Mouse (Mus musculus) T-helper 1 cell (primary cell): Measurements from ENCODE around the gene Kif3a.

ENCODE experiments used
- in situ Hi-C: fragments of 300-600 bp; cut with MboI, MseI; formaldehyde crosslinking; loops from one replicate; pipeline ENCODE4 v1.15.1; 2025; ENCODE audit warnings: high pct_unique_total_duplicates

Kif3a gene

GRCm38 (mm10) chr11:53567224-53568014 is at the start of gene Kif3a:
Kif3a (plus strand) TSS chr11:53567379.
- in situ Hi-C loops = no loop called here

- in situ Hi-C loops = no loop called here
Measured at GRCm38 (mm10) chr11:53518759-53519158, 48.4 kb upstream of the Kif3a start.

GRCm38 (mm10) chr11:53519207-53520121 is 47.7 kb upstream of the Kif3a start, which contains the start of gene Sept8:
Sept8 (plus strand) TSS chr11:53519257.
- in situ Hi-C loops = no loop called here

GRCm38 (mm10) chr11:53520122-53520978 is 46.8 kb upstream of the Kif3a start:
- in situ Hi-C loops = no loop called here

- in situ Hi-C loops = no loop called here
Measured at GRCm38 (mm10) chr11:53521120-53521820, 45.9 kb upstream of the Kif3a start.

- in situ Hi-C loops = no loop called here
Measured at GRCm38 (mm10) chr11:53521821-53522131, 45.4 kb upstream of the Kif3a start.

GRCm38 (mm10) chr11:53522362-53522761 is 44.8 kb upstream of the Kif3a start:
- in situ Hi-C loops = no loop called here

GRCm38 (mm10) chr11:53522930-53523329 is 44.2 kb upstream of the Kif3a start:
- in situ Hi-C loops = no loop called here

- in situ Hi-C loops = no loop called here
Measured at GRCm38 (mm10) chr11:53523545-53524405, 43.4 kb upstream of the Kif3a start.

GRCm38 (mm10) chr11:53524905-53525304 is 42.3 kb upstream of the Kif3a start:
- in situ Hi-C loops = no loop called here

- in situ Hi-C loops = no loop called here
Measured at GRCm38 (mm10) chr11:53525461-53525860, 41.7 kb upstream of the Kif3a start.

GRCm38 (mm10) chr11:53528397-53529252 is 38.6 kb upstream of the Kif3a start:
- in situ Hi-C loops = no loop called here

GRCm38 (mm10) chr11:53529253-53529557 is 38.0 kb upstream of the Kif3a start:
- in situ Hi-C loops = no loop called here

GRCm38 (mm10) chr11:53530001-53530400 is 37.2 kb upstream of the Kif3a start:
- in situ Hi-C loops = no loop called here

GRCm38 (mm10) chr11:53531578-53532230 is 35.5 kb upstream of the Kif3a start:
- in situ Hi-C loops = no loop called here

GRCm38 (mm10) chr11:53532231-53532620 is 35.0 kb upstream of the Kif3a start:
- in situ Hi-C loops = no loop called here

GRCm38 (mm10) chr11:53539002-53539491 is 28.1 kb upstream of the Kif3a start:
- in situ Hi-C loops = no loop called here

GRCm38 (mm10) chr11:53540394-53540793 is 26.8 kb upstream of the Kif3a start:
- in situ Hi-C loops = no loop called here

- in situ Hi-C loops = no loop called here
Measured at GRCm38 (mm10) chr11:53541222-53541621, 26.0 kb upstream of the Kif3a start.
